Mouse (Mus musculus) heart, adult 2 months (tissue): Measurements from ENCODE around the gene Tbc1d22a.

ENCODE experiments used
- CTCF ChIP-seq: fragments of 200-600 bp; IDR thresholded peaks from 2 replicates; pipeline ENCODE4 v1.8.1; 2022; ENCODE audit warnings: antibody characterized with exemption, mild to moderate bottlenecking, moderate library complexity
- EP300 ChIP-seq: fragments of 200-500 bp; IDR thresholded peaks from 2 replicates; pipeline ENCODE4 v1.6.1; 2011; ENCODE audit warnings: low read depth, low read length, control low read depth; ENCODE audit not compliant: insufficient read depth

DNA sequence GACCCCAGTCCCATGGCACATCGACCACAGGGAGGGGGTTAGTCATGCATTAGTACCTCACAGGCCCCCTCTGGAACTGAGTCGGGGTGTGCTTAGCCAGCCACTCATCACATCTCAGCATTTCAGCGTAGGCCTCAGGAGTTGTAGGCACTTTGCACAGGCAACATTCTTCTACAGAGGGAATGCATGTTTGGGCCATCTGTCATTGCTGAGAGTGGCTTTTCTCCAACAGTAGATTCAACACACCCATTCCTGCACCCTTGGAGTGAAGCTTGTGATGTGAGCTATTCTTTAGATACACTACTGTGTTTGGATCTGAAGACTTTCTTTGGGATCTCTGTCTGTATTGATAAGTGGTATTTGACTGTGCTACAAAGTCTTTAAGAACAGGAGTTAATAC, 75.8 kb downstream of the Tbc1d22a start:
- no peak for TF ChIP-seq CTCF
- no peak for TF ChIP-seq EP300
